Mouse (Mus musculus): ENCODE measurements around the gene Exoc3l4. TPM values are rescaled to one million over a fixed set of nuclear protein-coding genes. Genes with fewer than 3 reads are reported as not detected.

Gene Exoc3l4
- total RNA-seq, 2 experiments from 2014 or later: 6.1 to 7.1 TPM

DNA sequence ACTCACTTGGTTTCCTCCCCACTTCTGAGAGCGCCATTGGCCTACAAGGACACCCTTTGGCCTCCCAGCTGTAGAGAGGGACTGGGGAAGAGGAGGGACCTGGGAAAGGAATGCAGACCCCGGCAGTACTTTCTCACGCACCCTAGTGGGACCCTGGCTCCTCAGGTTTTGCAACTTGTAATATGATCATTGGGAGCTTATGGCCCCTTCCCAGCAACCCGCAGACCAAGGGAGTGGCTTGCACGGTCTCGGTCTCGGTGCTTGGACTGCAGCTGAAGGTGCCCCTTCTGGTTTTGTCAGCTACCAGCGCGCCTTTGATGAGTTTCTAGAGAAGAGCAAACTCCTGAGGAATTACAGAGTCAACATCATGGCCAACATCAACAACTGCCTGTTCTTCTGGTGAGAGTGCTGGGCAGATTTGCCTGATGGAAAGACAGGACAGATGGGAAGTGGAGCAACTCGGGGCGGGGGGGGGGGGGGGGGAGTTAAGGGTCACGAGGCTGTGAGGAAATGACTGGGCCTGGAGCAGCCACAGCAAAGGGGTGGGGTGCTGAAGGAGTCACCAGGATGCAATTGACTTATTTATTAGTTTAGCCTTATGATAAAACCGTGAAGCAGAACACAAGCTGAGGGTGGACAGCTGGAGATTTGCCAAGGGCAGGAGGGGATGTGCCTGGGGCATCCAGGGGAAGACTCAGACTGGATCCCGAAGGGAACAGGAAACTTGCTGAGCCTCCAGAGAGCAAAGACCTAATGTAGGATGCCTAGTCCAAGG is 32.3 kb downstream of the Exoc3l4 start:
- no peak for DNase-seq (ENCODE audit: low spot score in 2 of 2)

GRCm38 (mm10) chr12:111450359-111450758 is 33.5 kb downstream of the Exoc3l4 start:
- DNase-seq (ENCODE audit: low spot score in 2 of 2): no peak

DNA sequence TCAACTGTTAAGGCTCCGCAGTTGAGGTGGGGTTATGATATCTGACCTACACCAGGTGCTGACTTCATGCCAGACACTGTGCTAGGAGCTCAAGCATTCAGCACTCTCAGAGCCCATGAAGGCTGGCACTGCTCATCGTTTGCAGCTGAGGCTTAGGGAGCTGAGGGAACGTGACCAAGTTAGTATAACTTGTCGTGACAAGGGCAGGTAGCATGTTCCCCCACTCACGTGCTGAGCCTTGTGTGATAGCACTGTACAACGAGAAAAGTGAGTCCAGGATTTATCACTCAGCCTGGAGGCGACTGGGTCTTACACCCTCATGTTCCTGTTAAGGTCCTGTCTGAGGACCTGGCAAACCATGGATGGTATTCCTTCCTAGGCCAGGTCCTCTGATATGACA is 34.7 kb downstream of the Exoc3l4 start:
- no peak for DNase-seq (ENCODE audit: low spot score in 2 of 2)

DNA sequence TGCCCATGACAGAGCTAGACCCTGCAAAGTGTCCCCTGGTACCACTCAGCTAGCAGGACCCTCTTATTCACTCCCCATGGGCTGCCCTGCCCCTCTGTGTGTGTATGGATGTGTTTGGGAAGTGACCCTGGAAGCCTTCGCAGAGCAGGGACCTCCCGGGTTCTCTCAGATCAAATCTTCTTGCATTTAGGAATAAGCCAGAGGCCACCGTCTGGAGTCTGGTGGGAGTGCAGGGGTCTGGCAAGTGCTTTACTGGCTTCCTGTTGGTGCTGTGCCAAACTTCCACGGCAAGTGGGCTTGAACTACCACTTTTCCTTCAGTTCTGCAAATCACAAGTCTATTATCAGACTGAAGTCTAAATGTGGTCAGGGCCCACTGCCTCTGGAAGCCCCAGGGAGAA is 37.2 kb downstream of the Exoc3l4 start:
- no peak for DNase-seq (ENCODE audit: low spot score in 2 of 2)

DNA sequence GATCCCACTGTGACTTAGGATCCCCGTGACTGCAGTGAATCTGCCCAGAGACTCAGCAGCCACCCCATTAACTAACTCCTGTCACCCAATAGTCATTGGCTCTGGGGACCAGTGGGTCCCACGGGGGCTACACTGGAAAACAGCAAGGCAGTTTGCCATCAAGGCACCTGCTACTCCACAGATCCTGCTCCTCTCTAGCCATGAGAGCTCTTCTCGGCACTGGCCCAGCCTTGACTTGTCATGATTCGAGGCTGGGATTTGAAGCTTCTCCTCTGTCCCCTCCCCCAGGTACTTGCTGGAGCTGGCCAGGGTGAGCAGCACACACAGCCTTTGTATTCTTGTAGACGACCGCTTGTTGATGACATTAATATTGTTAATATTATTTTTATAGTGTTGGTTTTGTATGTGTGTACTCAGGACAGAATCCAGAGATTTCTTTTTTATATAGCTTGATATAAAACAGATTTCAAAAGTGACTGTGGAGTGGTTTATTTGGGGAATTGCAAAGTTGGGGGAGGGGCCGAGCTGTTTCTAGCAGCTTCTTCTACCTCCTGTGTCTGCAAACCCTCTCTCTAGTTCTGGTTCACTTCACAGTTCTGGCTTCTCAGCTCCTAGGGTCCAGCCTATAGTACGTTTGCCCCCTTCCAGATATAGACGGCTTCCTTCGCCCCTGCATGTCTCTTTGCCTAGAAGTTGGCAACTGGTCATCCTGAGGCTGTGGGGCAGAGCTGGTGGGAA is 37.9 kb downstream of the Exoc3l4 start:
- no peak for DNase-seq (ENCODE audit: low spot score in 2 of 2)

DNA sequence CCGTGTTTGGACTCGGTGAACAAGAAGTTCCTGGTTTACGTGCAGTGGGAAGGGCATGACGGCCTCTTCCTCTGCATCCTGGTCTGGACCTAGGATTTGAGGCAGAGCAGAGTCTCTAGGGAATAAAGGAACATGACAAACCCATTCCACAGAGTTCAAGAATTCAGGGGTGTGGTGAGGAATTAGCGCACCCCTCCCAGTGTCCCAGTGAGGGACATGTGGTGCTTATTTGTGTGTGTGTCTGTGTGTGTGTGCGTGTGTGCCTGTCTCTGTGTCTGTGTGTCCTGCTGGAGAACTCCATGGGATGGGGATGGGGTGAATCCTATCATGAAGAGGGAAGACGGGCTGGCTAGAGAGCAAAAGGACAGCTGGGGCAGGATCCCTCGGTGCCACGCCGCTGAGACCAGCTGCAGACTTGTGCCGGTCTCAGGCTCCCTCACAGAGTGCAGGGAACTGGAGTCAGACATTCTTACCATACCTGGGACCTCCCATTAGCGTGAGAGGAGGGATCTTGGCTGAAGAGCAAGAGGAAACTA is 38.6 kb downstream of the Exoc3l4 start:
- no peak for DNase-seq (ENCODE audit: low spot score in 2 of 2)

GRCm38 (mm10) chr12:111455860-111456259 is 39.0 kb downstream of the Exoc3l4 start:
- no peak for DNase-seq (ENCODE audit: low spot score in 2 of 2)

DNA sequence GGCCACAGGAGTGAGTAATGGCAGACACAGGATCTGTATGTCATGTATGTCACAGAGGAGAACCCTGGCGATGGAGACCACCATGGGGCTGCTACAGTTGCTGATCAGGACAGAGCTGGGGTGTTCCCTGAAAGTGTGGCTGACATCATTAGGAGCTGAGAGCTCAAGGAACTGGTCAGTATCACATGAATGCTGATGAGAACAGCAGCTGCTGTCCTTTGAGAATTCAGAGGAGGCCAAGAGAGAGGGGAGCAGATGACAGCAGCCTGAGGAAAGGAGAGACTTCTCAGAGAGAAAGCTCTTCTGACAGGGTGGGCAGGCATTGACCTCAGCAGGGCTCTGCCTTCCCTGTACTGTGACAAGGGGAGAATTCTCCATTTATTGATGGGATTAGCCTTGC is 40.9 kb downstream of the Exoc3l4 start:
- DNase-seq (ENCODE audit: low spot score in 2 of 2): no peak

GRCm38 (mm10) chr12:111463570-111463969 is 46.8 kb downstream of the Exoc3l4 start:
- no peak for DNase-seq (ENCODE audit: low spot score in 2 of 2)

GRCm38 (mm10) chr12:111466369-111466768 is 49.6 kb downstream of the Exoc3l4 start:
- DNase-seq (ENCODE audit: low spot score in 2 of 2): no peak

- no peak for DNase-seq (ENCODE audit: low spot score in 2 of 2)
Observed at GRCm38 (mm10) chr12:111468206-111468605, 51.4 kb downstream of the Exoc3l4 start.

- DNase-seq (ENCODE audit: low spot score in 2 of 2): peak; percentile 39 to 76
Observed at GRCm38 (mm10) chr12:111469507-111469906, 52.7 kb downstream of the Exoc3l4 start.

GRCm38 (mm10) chr12:111471119-111471518 is 54.3 kb downstream of the Exoc3l4 start:
- no peak for DNase-seq (ENCODE audit: low spot score in 2 of 2)

DNA sequence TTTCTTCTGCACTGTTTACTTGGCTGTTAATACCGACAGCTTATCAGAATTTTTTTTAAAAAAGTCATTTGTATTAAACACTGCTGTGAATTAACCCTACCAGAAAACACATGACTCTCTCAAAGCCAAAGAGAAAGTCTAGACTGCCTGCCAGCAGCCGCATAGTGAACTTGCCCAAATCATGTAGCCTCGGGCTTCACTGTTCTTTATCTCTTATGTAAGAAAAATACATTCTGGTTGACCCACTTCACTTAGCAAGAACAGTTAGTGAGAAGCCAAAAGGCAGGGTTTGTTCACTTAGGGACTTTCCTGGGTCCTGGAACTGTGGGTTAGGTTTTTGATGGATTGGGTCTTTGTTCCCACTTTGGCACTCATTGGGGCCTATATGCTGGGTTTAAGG is 54.9 kb downstream of the Exoc3l4 start:
- no peak for DNase-seq (ENCODE audit: low spot score in 2 of 2)

DNA sequence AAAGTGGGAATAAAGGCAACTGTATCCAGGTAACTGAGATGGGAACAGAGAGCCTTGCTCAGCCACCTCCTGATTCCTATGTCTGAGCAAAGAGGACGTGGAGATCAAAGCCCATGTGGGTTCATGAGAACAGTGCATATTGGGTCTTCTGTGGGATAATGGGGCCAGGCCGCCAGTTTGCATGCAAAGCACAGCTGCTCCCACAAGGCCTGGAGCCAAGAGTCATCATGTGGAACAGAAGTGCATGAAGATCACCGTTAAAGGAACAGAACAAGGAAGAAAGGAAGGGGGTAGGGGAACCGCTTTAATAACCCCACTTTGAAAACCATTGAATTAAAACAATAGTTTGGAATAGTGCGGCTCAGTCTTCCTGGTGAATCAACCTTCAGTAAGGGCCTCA is 56.1 kb downstream of the Exoc3l4 start:
- DNase-seq (ENCODE audit: low spot score in 2 of 2): no peak

GRCm38 (mm10) chr12:111474384-111474783 is 57.6 kb downstream of the Exoc3l4 start:
- DNase-seq (ENCODE audit: low spot score in 2 of 2): no peak

GRCm38 (mm10) chr12:111474893-111475643 is 58.3 kb downstream of the Exoc3l4 start:
- peak; percentile 14 to 64 for DNase-seq (ENCODE audit: low spot score in 2 of 2)

DNA sequence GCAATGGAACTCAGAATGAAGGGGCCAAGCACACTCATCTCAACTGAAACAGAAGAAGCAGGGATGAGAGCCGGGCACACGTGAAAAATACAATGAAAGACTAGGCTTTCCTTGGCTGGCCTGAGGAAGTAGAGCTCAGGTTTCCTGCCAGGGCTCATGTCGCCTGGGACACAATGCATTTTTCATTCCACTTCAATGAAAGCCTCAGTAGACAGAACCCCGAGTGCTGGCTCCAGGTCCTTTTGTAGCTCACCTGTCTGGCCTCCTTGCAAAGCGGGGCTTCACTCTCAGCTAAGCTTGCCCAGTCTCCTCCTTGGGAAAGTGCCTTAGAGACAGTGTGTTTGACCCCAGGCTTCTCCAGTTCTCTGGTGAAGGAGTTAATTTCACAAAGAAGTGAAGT is 62.1 kb downstream of the Exoc3l4 start:
- DNase-seq (ENCODE audit: low spot score in 2 of 2): no peak

DNA sequence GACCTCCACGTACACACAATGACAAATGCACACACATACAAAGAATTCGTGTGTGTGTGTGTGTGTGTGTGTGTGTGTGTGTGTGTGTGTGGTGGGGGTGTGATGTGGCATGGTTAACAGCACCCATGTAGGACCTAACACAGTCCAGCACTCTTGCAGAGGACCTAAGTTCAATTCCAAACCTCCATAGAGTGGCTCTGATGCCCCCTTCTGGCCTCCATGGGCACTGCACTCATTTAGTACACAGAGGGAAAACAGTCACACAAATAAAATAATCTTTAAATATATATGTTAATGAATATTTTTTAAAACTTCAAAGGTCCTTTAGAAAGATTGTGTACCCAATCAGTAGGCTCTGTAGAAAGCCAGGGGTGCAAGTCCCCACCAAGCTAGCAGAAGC is 63.1 kb downstream of the Exoc3l4 start:
- DNase-seq (ENCODE audit: low spot score in 2 of 2): no peak

Measured in layer of hippocampus, adult 18-20 months (tissue).